9 mouse cellular contexts compared by ENCODE assay signal in genomic region chr19:5447515-5448353, GRCm38 (mm10). TPM values are rescaled to one million over a fixed set of nuclear protein-coding genes. Genes with fewer than 3 reads are reported as not detected.
DNase-seq lines count a peak whose midpoint lies in the region; ATAC-seq and TF ChIP-seq lines count a peak whose summit lies in the region.
"Had no signal": no experiment of that assay in that cellular context is flagged by ENCODE, and none has a peak within 500 bp of the region (broad histone marks: within the 10 kb centered on the region; RNA-seq: fewer than 3 reads in every experiment).

Gene Fosl1 (plus strand): TSS chr19:5447547.

- intact Hi-C loops in heart, postnatal 36 days (cut with DNase I) = no loop called here
- intact Hi-C loops in left cerebral cortex, adult 2 months (cut with DNase I) = no loop called here

- H3K4me1 ChIP-seq in E14TG2a.4 (replicated peaks; ENCODE audit: low read depth, low read length) = peaks cover 30% of the 10 kb centered on the region

- H3K79me2 ChIP-seq in macrophage (ENCODE audit: inconsistent target) = no peaks in the 10 kb centered on the region

- peaks cover 6% of the 10 kb centered on the region; the same call in 1 of the 2 replicates for H3K36me3 ChIP-seq in E14TG2a.4 (ENCODE audit: insufficient read depth, low read length)
- H3K36me3 ChIP-seq in macrophage (ENCODE audit: inconsistent target) = no peaks in the 10 kb centered on the region

- peak; percentile 47; the same call in 1 of the 2 replicates for ATAC-seq in erythroblast, adult 5-6 weeks (replicated peaks; ENCODE audit: low FRiP score, poor library complexity, severe bottlenecking)

- no peaks in the 10 kb centered on the region for H3K9me3 ChIP-seq in E14TG2a.4 (ENCODE audit: low read length)

- no peak for TF ChIP-seq CTCF in E14TG2a.4 (conservative IDR thresholded peaks at IDR 0.05; ENCODE audit: low read length)
- TF ChIP-seq CTCF in left cerebral cortex, adult 2 months (IDR thresholded peaks at IDR 0.05) = no peak

- 2% methylated on average over 70 of the region's 70 CpGs for WGBS in macrophage (ENCODE audit: missing documents)

- peaks cover 73% of the 10 kb centered on the region for H3K27me3 ChIP-seq in E14TG2a.4 (ENCODE audit: insufficient read depth, low read length)

- peak; percentile 73 for DNase-seq in adrenal gland, postnatal 25 days
- DNase-seq in heart, postnatal 36 days = peak; percentile 68 to 71
- DNase-seq in left cerebral cortex, adult 2 months (ENCODE audit: extremely low spot score in 1 of 2, low spot score in 2 of 2) = peak; percentile 69 to 70
- peak; percentile 74 for DNase-seq in right cerebral cortex, postnatal 25 days
- peak; percentile 73 for DNase-seq in yolk sac, embryonic 10.5 days (ENCODE audit: low spot score)

- no peak within 1 kb of the TSS for H3K27ac ChIP-seq in left cerebral cortex, adult 2 months
- H3K27ac ChIP-seq in macrophage = no peak within 1 kb of the TSS

- H3K4me3 ChIP-seq in E14TG2a.4 (replicated peaks; ENCODE audit: low read length) (peak within 1 kb of the TSS; percentile 83), macrophage (ENCODE audit: inconsistent target) (peak within 1 kb of the TSS; percentile 37)
- peak within 1 kb of the TSS; percentile 66 for H3K4me3 ChIP-seq in left cerebral cortex, adult 2 months

RNA-seq across cellular contexts. Expression of gene Fosl1, which starts in this region (rescaled TPM):
- not detected in 2 replicates for total RNA-seq in adrenal gland, postnatal 25 days (2021)
- total RNA-seq in erythroblast, adult 5-6 weeks (2015; ENCODE audit: low replicate concordance) = 0.42 TPM in 1 of 2 replicates, not detected in the other
- not detected in 2 replicates for total RNA-seq in erythroblast, adult 5-6 weeks (2017; ENCODE audit: low replicate concordance)
- not detected for total RNA-seq in heart, postnatal 36 days (2021)
- total RNA-seq in left cerebral cortex, adult 2 months (2021) = under 1 TPM in 1 of 2 experiments, not detected in 1; 0.65 TPM
- 1 to 10 TPM in 3 of 26 experiments, under 1 TPM in 2, not detected in 21; 0.25 to 4.3 (median 1.9) TPM for total RNA-seq in macrophage (2018; cell fraction: chromatin; rRNA removed)
- total RNA-seq in macrophage (2018; cell fraction: cytosol; rRNA removed) = under 1 TPM in 10 of 26 experiments, not detected in 16; 0.06 to 0.71 (median 0.27) TPM
- under 1 TPM in 4 of 26 experiments, not detected in 22; 0.68 to 0.80 (median 0.72) TPM for total RNA-seq in macrophage (2018; cell fraction: nucleus; rRNA removed)
- 0.43 TPM in 1 of 3 replicates, not detected in the others for polyA plus RNA-seq in macrophage (2018)
- total RNA-seq: layer of hippocampus, adult 18-20 months had no signal

Comparison
In these comparisons a context has a peak if more than half of its experiments do, and no peak if none do; other contexts are left out.
1. Peak in DNase-seq in adrenal gland, postnatal 25 days; RNA of the gene not detected or under 1 TPM.
2. Peak in ATAC-seq in erythroblast, adult 5-6 weeks; RNA of the gene not detected or under 1 TPM.
3. Peak in DNase-seq in heart, postnatal 36 days; RNA of the gene not detected or under 1 TPM.
4. Peak in DNase-seq and H3K4me3 ChIP-seq in left cerebral cortex, adult 2 months; RNA of the gene not detected or under 1 TPM.